Mouse (Mus musculus) left cerebral cortex, postnatal 4 days (tissue): ENCODE results near the gene Nagk. TPM values are rescaled to one million over a fixed set of nuclear protein-coding genes. Genes with fewer than 3 reads are reported as not detected.
"Not testable (repeated sequence)": the region's sequence is repeated elsewhere in the genome, so short reads cannot be mapped to it uniquely, and the experiment has no call there.

ENCODE experiments used
- DNase-seq: peaks from one replicate; pipeline ENCODE4 v3.0.0-alpha.2; 2022
- intact Hi-C: fragments of 180-260 bp; cut with DNase I; formaldehyde crosslinking; loops from one replicate; pipeline ENCODE4 v1.15.1; 2025
- total RNA-seq, 2 experiments: library from RNA; stranded (reverse); gene quantifications; 2 replicates each; pipeline ENCODE4 v1.2.3; 2021

Nagk gene
- 10 to 100 TPM; 76.7 to 83.1 TPM for total RNA-seq

DNA sequence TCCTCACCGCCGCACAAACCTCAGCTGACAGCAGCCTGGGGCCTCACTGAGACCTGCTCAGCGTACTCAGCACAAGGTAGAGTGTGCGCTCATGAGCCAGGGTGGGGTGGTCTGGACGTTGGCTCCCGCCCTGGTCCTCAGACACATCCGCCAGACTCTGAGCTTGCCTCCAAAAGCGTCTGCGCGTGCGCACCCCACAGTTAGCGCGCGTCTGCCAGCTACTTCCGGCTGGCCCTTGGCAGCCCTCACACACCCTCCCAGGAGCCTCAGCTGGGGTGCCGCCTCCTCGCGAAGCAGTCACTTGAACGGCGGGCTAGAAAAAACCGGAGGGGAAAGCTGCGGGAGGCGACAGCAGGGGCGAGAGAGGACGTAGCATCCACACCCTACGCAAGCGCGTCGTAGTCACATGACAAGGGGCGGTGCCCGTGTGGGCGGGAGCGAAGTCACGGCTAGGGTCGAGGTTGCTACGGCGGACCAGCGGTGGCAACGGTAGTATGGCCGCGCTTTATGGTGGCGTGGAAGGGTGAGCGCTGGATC lies at the start of gene Nagk:
Gene Nagk (plus strand): TSS at position 223 of the 537 bp plus-strand sequence.
- intact Hi-C loops = no loop called here
- DNase-seq = peak; percentile 94

DNA sequence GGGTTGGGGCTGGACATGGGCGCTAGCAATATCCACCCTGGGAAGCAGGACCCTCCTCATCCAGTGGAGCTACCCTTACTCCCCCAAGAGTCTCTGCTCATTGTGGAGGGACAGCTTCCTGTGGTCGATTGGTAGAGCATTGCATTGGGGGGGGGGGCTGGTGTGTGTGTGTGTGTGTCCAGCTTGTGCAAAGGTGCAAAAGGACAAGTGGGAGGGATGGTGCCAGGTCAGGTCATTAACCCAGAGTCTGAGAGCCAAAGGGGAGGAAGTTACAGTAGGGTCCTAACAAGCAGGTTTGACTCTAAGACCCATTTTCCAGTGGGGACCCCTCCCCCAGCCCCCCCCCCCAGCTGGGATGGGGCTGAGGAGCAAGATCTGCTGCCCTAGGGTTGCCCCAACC lies 49.3 kb upstream of the Nagk start:
- intact Hi-C loops = no loop called here
- DNase-seq = no peak

DNA sequence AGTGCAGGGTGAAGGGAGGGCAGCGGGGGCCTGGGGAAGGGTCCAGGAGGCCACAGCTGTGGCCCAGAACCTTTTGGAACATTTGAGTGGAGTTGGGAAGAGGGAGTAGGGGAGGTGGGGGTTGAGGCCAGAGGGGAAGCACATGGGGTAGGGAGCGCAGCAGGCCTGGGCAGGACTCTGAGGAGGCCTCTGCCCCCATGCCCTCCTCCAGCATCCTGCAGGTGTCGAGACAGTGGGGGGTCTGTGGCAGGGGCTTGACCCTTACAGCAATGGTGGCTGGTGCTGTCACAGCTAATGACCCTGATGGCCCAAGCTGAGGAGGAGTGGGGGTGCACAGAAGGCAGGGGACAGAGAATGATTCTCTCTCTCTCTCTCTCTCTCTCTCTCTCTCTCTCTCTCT lies 45.5 kb upstream of the Nagk start:
- DNase-seq = no peak
- intact Hi-C loops = no loop called here

DNA sequence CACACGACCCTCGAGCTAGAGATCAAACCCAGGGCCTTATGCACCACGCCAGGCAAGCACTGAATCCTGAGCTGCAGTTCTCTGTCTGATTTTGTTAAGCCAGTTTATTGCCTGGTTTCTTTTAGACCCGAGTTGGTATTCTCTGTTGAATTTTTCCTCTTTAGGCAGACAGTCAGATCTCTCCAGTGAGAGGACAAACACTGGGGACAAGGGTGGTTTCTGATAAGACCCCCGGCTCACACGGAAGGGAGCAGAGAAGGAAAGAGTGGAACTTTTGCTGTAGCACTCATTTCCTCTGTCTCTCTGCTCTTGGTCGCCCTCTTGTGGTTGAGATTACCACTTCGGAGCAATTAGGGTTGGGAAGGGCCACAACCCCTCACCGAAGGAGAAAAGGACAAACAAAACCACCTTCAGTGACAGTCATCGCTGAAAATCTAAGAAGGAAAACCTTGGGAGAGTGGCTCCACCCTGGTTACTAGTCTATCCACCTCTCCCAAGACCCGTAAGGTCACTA lies 44.6 kb upstream of the Nagk start:
- intact Hi-C loops = no loop called here
- peak; percentile 60 for DNase-seq

DNA sequence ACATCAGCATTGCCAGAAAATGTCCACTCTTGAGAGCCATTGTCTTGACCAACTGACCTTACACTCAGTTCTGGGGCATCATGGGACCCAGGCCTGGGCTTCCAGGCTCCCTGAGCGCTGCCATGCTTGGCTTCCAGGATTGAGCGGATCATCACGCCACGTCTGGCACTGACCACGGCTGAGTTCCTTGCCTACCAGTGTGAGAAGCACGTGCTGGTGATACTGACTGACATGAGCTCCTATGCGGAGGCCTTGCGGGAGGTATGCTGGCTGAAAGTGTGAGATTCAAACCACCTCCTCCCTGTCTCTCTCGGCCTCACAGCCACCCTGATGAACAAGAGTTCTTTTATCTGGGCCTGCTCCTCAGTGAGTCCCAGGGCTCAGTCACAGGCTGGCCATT lies 38.7 kb upstream of the Nagk start:
- no peak for DNase-seq
- intact Hi-C loops = no loop called here

DNA sequence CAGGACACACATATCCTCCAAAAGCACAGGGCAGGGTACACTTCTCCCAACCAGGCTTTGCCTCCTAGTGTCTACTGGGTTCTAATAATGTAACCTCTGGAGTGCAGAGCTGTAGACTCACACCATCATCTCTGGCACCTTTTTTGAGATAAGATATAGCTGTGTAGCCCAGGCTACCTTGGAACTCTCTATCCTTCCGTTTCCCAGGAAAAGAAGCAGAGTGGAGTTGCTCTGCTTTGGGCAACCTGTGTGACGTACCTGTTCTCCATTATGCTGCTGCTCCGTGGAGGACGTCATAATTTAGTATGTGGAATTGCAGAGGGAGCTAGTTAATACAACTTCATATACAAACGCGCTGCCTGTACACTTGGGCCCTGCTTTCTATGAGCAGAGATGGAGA lies 32.4 kb upstream of the Nagk start, which contains the start of gene Ankrd53:
Gene Ankrd53 (plus strand): TSS at position 301 of the 400 bp plus-strand sequence.
- no peak for DNase-seq
- intact Hi-C loops = no loop called here

DNA sequence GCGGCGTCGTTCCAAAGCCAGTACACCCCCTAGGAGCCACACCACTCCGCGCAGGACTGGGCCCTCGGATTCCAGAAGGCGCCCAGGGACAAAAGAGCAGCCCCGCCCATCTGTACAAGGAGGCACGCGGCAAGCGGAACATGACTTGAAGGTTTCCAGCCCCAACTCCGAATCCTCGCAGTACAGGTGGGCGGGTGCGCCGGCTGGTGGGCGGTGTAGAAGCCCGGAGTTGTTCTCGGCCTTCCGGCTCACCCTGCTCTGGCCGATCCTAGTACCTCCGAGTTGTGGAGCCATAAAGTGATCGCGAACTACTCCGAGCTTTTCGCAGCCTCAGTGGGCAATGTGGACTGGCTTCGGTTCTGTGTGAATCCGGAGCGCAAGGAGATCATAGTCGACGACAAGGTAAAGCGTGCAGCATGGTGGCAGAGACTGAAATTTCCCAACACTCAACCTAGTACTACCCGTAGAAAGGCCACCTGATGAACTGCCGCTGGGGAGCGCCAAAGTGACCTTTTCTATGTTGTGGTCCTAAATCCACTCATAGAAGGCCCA lies 31.8 kb upstream of the Nagk start:
- peak; percentile 10 for DNase-seq

DNA sequence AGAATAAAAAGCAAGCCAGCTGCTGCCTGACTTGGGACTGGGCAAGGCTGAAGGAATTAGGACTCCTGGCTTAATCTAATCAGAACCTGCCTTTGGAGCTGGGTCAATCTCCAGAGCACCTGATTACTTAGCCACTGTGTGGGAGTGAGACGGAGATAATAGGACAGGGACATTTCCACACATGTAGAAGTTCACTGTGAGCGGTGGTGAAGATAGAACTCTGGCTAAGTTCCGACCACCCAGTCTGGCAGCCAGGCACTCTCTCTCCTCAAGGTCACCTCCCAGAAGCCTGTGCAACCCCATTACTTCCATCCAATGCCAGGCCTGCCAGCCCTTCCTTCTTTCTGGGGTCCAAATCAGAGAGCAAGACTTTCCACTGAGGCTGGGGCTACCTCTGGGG lies 27.8 kb upstream of the Nagk start:
- no peak for DNase-seq
- intact Hi-C loops = no loop called here

More for the DNA sequence above, 31.8 kb upstream of the Nagk start:
- intact Hi-C loops = no loop called here

DNA sequence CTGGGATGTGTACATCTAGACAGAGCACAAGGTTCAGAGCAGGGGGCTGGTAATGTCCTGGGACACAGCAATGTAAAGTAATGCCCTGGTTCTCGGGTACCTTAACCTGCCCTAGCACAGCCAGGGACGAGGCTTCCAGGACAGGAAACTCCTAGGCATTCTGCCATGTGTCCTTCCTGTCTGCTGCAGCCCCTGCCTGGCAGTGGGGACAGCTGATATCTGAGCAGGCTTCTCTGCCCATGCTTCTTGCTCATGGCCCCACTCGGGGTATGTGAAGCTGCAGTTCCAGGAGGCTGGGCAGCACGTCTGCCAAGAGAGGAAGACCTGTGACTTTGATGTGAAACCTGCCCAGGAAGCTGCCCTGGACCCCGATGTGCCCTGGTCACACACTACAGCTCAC lies 26.3 kb upstream of the Nagk start:
- intact Hi-C loops = no loop called here
- no peak for DNase-seq

DNA sequence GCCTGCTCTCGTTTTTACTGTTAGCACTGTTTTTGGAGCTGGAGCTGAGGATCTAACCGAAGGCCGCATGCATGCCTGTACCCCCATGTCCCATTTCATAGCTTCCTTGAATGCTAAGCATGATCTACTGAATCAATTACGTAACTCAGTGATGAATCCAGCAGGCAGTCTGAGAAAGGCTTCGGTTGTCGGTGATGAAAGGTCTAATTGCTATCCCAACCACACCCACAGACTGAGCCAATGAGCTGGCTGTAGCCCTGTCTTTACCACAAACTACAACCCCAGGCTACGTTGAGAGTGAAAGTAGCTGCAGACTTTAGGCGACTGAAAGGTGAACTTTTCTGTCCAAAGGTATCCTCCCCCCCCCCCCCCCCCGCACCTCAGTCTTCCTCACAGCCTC lies 20.7 kb upstream of the Nagk start:
- no peak for DNase-seq
- intact Hi-C loops = no loop called here

DNA sequence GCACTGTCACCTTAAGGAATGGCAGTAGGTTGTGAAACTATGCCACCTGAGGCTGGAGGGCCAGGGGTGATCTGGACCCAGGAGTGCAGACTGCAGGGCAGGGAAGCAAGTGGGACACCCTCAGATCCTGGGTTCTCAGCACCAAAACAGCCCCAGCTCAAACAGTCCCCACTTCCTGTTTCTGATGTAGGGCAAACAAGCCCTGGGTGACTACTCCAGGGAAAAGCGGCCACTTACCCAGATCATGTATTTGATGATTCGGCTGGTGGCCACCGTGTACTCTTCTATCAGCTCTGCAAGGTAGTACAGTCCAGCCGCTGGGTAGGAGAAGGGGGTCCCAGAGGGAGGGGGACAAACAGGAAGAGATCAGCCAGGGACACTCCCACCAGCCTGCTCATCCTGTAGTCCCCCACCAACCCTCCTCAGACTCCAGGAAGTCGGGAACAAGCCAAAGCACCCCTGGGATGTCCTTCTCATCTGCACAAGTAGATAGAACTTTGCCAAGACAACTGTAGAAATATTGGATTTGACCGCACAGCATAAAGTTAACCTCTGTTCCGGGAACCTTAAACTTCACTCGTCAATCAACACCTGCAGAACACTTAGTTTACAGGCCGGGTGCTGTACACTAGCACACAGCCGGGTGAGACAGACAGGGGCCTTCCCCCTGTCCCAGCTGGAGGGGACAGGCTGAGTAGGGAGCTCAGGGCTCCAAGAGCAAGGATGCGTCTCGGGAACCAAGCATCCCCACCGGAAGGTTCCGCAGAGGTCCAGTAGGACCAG lies 19.8 kb upstream of the Nagk start:
- intact Hi-C loops = no loop called here
- peak; percentile 17 for DNase-seq

DNA sequence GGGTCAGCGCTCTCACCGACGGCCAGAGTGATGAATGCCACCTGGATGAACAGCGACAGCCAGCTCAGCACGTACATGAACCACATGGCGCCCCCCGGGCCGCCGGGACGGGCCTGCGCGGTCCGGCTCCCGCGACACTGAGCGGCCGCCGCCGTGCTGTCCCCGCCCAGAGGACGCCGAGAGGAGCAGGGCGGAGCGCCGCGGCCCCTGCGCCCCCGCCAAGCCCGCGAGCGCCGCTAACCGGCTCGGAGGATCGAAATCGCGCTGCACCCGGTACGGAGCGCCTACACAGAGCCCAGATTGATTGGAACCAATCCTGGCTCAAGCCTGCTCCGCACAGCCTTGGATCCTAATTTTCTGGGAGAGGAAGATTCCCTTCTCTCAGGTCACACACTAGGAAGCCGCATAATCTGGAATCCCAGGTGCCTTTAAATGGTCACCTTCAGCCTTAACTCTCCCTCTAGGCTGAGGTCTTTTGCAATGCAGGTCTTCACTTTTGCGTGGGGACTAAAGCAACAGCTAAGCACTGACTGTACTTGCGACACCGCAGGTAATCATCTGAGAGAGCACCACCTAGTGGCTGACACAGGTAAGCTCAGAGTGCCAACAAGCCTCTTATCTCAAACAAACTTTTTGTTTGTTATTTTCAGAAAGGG lies 19.0 kb upstream of the Nagk start, which contains the start of gene Tex261:
Gene Tex261 (minus strand): TSS at position 176 of the 656 bp plus-strand sequence.
- peak; percentile 91 for DNase-seq
- intact Hi-C loops = no loop called here

DNA sequence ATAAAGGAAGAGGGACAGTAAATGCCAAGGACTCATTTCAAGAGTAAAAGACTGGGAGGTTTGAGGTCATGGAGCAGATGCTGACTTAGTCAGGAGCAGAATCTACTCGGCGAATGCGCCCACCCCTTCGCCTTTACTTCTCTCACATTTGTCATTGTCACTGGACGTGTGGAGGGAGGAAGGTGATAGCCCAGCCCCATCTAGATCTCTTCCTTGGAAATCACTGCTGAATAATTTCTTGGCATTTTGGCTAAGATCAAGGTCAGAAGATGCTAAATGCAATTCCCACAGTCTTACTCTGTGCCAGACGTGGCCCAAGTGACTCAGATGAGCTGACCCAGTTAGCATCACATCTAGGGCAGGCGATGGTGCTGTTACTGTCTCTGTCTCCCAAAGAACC lies 16.5 kb upstream of the Nagk start:
- no peak for DNase-seq
- intact Hi-C loops = no loop called here

DNA sequence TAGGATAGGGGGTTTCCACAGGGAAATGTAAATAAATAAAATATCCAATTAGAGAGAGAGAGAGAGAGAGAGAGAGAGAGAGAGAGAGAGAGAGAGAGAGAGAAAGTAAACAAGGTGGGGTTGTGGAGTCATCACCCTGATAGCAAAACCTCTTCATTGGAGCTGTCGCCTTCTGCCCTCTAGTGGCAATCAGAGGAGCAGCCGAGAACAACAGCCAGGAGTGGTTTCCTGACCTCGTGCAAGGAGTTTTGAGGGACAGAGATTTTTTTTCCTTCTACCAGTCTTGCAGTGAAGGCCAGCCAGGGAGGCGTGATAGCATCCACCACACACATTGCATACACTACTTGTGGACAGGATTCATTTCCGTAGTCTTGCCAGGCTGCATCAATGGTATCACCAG lies 15.8 kb upstream of the Nagk start:
- peak; percentile 44 for DNase-seq
- intact Hi-C loops = no loop called here

DNA sequence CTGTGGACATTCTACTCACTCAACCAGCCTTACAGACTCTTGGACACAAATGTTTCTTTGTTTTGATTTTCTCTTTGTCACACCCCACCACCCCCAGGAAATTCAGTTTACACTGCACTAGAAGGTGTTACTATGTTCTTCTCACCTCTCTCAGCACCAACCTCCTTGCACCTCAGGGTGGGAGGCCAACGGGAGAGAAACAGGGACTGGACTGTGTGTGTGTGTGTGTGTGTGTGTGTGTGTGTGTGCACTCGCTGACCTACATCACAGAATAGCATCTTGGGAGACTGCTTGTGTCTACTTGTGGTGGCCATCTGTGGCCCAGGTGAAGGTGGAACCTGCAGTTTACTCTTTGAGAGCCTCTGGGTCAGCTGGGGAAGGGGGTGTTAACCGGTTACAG lies 8.4 kb upstream of the Nagk start:
- DNase-seq = no peak
- intact Hi-C loops = no loop called here

DNA sequence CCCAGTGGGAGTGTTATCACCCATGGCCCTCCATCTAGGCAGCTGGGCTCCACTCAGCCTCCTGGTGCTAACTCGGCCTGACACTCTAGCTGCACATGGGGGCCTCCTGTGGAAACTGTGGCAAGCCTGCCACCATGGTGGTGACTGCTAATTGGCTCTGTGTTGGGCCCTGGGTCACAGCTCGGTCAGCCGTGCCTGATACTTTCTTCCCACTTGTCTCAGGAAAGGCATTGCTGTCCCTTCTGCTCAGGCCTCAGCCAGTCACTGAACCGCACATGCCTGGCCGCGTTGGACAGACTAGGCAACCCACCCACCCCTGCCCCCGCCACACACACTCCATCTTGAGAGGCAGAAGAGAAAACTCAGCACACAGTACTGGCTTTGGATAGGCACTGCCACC lies 6.2 kb upstream of the Nagk start:
- intact Hi-C loops = no loop called here
- no peak for DNase-seq

DNA sequence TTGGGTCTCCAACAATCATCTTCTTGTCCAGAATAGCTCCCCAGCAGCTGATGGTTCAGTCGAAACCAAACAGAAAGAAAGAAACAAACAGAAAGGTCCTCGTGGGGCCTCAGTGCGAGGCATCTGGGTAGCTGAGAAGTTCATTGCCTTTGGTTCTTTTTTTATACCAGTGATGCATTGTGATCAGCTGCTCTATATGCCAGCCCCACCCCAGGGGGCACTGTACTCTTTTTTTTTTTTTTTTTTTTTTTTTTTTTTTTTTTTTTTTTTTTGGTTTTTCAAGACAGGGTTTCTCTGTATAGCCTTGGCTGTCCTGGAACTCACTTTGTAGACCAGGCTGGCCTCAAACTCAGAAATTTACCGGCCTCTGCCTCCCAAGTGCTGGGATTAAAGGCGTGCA lies 4.2 kb upstream of the Nagk start:
- intact Hi-C loops = not testable (repeated sequence)

DNA sequence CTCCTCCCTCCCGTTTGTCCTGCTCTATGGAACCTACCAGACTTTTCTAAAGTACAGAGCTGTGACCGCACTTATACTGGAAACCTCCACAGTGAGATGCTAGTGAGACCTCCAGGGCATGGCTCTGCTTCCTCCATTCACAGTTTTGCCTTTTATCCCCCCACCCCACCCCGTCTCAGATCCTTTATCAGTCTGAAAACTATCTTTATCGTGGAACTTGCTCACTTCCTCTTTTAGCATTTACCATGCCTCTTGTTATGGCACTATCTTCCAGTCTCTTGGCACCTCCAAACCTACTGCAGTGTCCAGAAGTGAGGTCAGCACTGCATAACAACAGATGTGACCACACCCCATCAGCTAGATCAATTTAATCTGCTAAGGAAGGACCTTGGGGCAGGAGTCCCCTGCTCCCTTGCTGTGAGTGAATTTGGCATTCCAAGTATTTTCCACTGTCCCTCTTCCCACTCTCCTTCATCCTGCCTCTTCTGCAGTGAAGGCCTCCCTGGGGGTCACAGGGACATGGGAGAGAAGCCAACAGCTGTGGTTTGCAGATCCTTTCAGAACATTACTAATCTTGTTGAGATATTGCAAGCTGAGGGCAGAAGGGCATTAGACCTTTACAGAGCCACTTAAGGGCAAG lies 3.4 kb upstream of the Nagk start:
- intact Hi-C loops = no loop called here
- DNase-seq = no peak

More for the DNA sequence above, 4.2 kb upstream of the Nagk start:
- not testable (repeated sequence) for DNase-seq

DNA sequence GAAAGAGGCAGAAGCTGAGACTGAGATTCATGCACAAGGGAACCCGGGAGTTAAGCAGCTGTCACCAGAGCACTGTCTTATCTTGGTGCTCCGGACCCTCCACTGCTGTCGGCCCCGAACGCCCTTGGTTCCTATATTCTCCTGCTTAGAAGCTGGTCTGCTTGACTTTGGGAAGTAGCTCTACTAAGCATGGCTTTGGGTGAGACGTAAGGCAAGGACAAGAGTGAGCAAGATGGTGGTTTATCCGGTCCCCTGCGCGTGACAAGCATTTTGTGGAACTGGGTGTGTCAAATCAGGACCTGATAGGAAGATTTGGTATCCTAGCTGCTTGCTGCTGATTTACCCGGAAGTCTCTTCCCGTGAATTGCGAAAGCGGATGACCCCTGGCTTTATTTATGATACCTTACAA lies 714 bp downstream of the Nagk start:
- DNase-seq = peak; percentile 14
- intact Hi-C loops = no loop called here

DNA sequence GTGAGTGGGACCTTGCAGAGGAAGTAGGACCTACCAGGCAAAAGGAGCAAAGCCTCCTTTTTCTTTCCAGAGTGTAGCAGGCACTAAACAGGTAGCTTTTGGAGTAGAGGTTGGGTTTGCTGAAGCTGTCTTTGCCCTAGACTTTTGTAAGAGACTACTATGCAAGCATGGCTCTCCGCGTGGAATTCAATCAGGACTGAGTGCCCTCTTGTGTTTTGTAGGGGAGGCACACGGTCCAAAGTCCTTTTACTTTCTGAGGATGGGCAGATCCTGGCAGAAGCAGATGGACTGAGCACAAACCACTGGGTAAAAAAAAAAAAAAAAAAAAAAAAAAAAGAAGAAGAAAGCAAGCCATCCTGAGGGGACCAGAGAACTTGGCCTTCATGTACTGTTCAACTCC lies 1.9 kb downstream of the Nagk start:
- DNase-seq = no peak
- intact Hi-C loops = no loop called here

DNA sequence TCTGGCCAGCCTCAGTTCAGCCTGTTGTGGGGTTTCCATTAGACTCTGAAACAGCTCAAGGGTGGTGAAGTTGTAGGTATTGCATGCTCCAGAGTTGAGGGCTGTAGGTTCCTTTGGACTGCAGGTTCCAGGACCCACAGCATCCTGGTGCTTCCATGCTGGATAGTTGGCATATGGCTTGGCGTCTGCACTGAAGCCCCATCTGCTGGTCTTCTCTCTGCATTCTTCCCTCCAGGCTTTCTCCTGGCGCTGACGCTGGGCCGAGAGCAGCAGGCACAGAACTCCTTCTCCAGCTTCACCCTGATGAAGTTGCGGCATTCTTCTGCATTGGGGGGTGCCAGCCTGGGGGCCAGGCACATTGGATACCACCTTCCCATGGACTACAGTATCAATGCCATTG lies 7.3 kb downstream of the Nagk start:
- no peak for DNase-seq
- intact Hi-C loops = no loop called here
